Mouse (Mus musculus) neural tube, embryonic 15.5 days (tissue): ENCODE data around the gene Cngb1. TPM values are rescaled to one million over a fixed set of nuclear protein-coding genes. Genes with fewer than 3 reads are reported as not detected.
"Not testable (repeated sequence)": the region's sequence is repeated elsewhere in the genome, so short reads cannot be mapped to it uniquely, and the experiment has no call there.

ENCODE experiments used
- ATAC-seq: fragments of 200-750 bp; cut with Nextera tagmentation; 2 replicates; pipeline ENCODE4 v1.8.0; 2017; ENCODE audit warnings: mild to moderate bottlenecking, moderate TSS enrichment, moderate library complexity; ENCODE audit not compliant: low FRiP score
- H3K27ac ChIP-seq: fragments of 300-500 bp; sonication (generic); replicated peaks from 2 replicates; pipeline ENCODE4 v1.5.1; 2015; ENCODE audit warnings: mild to moderate bottlenecking, inconsistent platforms
- H3K27me3 ChIP-seq: fragments of 300-500 bp; sonication (generic); replicated peaks from 2 replicates; pipeline ENCODE4 v1.6.1; 2015; ENCODE audit warnings: inconsistent platforms
- H3K36me3 ChIP-seq: fragments of 300-500 bp; sonication (generic); 2 replicates; pipeline ENCODE4 v1.6.1; 2015; ENCODE audit warnings: inconsistent platforms
- H3K4me1 ChIP-seq: fragments of 300-500 bp; sonication (generic); 2 replicates; pipeline ENCODE4 v1.6.1; 2015; ENCODE audit warnings: inconsistent platforms
- H3K4me2 ChIP-seq: fragments of 300-500 bp; sonication (generic); 2 replicates; pipeline ENCODE4 v1.6.1; 2015; ENCODE audit warnings: inconsistent platforms, mild to moderate bottlenecking, moderate library complexity
- H3K4me3 ChIP-seq: fragments of 300-500 bp; sonication (generic); replicated peaks from 2 replicates; pipeline ENCODE4 v1.5.1; 2015; ENCODE audit warnings: mild to moderate bottlenecking, inconsistent platforms
- H3K9ac ChIP-seq: fragments of 300-500 bp; sonication (generic); replicated peaks from 2 replicates; pipeline ENCODE4 v1.6.1; 2015; ENCODE audit warnings: mild to moderate bottlenecking, inconsistent platforms
- H3K9me3 ChIP-seq: fragments of 300-500 bp; sonication (generic); replicated peaks from 2 replicates; pipeline ENCODE4 v1.6.1; 2016; ENCODE audit warnings: inconsistent platforms
- WGBS: fragments of 180-500 bp; shearing (Covaris S2); methylation state at CpG from one replicate; pipeline ENCODE4 v1.1.7; 2015; ENCODE audit warnings: mixed read lengths; 5-methylcytosine and 5-hydroxymethylcytosine counted together
- polyA plus RNA-seq: library from polyadenylated mRNA; unstranded; fragments of >200 nt; fragmentation: Nextera tagmentation; extraction: Ambion mirVana; gene quantifications from 2 replicates; pipeline ENCODE4 v1.2.1, GENCODE M21; 2015

Cngb1 gene
- polyA plus RNA-seq, 1 experiment from 2014 or later = 0.26 TPM

DNA sequence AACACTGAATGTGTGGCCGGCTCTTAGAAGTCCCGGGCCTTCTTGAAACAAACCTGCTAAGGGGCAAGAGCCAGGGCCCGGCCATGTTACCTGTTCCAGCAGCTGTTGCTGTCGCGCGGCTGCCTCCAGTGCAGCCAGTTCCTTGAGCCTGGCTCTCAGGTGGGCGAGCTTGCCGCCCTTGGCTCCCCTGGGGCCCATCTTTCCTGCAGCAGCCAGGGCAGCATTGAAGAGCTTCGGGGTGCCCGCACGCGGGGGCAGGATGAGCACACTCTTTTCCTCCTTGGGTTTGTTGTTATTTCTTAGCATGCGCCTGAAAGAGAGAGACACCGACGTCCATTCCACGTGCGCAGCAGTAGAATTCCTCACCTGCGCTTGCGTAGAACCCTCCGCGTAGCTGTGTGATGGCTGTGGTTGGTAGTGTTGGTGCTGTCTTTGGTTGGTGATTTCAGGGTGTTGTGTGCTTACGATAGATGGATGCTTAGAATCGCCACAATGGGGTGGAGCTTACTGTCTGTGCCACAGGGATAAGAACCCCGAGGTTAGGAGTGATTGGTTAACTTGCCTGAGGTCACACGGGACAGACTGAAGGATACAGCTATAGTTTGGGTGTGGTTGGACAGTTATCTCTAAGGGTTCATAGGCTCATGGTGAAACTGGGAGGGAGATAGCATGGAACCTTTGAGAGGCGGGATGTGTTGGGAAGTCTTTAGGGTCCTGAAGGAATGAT is 64.1 kb downstream of the Cngb1 start:
- WGBS = 62% methylated on average over 26 of the region's 26 CpGs
- peaks cover 36% of the 10 kb centered on the region for H3K4me1 ChIP-seq
- no peak overlapping the region for H3K4me2 ChIP-seq
- no peak overlapping the region for H3K4me3 ChIP-seq
- H3K36me3 ChIP-seq = no peaks in the 10 kb centered on the region
- no peak overlapping the region for H3K9ac ChIP-seq
- H3K27ac ChIP-seq = peak overlapping the region; percentile 88
- no peak for ATAC-seq
- no peaks in the 10 kb centered on the region for H3K27me3 ChIP-seq
- no peaks in the 10 kb centered on the region for H3K9me3 ChIP-seq

DNA sequence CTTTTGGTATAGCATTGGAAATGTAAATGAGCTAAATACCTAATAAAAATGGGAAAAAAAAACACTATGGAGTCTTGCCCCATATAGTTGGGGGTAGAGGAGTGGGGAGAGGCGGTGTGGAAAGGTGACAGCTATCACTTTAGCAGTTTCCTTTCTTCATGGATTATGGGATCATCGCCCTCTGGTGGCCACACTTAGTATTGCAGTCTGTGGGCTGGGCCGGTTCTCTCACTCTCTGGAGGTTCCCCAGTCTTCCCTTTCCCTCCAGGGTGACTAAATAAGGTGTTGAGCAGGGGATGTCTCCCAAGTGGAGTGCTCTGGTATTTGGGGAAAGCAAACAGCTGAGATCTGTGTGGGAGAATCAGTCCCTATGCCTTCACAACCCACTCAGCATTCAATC is 70.7 kb downstream of the Cngb1 start:
- Histone ChIP-seq H3K27ac (no peak overlapping the region), H3K27me3 (no peaks in the 10 kb centered on the region), H3K9ac (no peak overlapping the region), H3K4me1 (no peaks in the 10 kb centered on the region), H3K4me2 (no peak overlapping the region), H3K4me3 (no peak overlapping the region), H3K36me3 (no peaks in the 10 kb centered on the region), H3K9me3 (no peaks in the 10 kb centered on the region)
- WGBS = 8% methylated on average over 3 of the region's 3 CpGs
- ATAC-seq = no peak; the same call in 1 of the 2 replicates

DNA sequence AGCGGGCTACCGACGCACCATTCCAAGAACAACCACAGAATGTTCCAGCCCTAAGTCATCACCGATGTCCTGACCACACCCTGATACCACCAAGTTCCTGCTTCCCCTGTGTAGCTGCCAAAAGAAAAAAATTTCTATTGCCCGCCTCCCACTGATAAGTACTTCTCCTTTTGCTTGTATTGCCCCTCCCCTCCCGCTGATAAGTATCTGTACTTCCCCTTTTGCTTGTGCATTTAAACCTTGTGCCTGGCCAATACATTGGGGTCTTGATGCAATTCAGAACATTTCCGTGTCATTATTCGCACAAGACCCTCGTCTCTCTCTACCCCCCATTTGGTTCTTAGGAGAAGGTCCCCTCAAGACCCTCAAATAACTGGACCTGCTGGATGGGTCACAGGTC is 76.3 kb downstream of the Cngb1 start:
- H3K4me1 ChIP-seq, H3K4me2 ChIP-seq, H3K36me3 ChIP-seq, H3K9me3 ChIP-seq, ATAC-seq, H3K9ac ChIP-seq, H3K27ac ChIP-seq, H3K4me3 ChIP-seq, H3K27me3 ChIP-seq: not testable (repeated sequence)
- WGBS = 94% methylated on average over 9 of the region's 9 CpGs

DNA sequence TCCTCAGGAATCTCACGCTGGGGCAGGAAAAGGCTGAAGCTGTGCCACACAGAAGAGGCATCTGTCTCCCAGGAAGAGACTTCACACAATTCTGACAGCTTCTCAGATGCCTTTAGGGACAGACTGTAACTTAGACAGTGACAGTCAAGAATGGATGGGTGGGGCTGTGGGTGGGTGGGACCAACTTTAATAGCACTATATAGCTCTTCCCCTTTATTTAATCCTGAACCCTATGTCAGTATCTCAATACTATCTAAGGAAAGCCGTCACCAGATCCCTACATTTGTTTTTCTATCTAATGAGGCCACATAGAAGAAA is 79.3 kb downstream of the Cngb1 start:
- H3K4me2 ChIP-seq = no peak overlapping the region
- no peaks in the 10 kb centered on the region for H3K36me3 ChIP-seq
- H3K4me3 ChIP-seq = no peak overlapping the region
- 30% methylated on average over 2 of the region's 2 CpGs for WGBS
- no peak overlapping the region for H3K9ac ChIP-seq
- no peak for ATAC-seq
- no peaks in the 10 kb centered on the region for H3K27me3 ChIP-seq
- no peaks in the 10 kb centered on the region for H3K9me3 ChIP-seq
- no peaks in the 10 kb centered on the region for H3K4me1 ChIP-seq
- H3K27ac ChIP-seq = no peak overlapping the region

DNA sequence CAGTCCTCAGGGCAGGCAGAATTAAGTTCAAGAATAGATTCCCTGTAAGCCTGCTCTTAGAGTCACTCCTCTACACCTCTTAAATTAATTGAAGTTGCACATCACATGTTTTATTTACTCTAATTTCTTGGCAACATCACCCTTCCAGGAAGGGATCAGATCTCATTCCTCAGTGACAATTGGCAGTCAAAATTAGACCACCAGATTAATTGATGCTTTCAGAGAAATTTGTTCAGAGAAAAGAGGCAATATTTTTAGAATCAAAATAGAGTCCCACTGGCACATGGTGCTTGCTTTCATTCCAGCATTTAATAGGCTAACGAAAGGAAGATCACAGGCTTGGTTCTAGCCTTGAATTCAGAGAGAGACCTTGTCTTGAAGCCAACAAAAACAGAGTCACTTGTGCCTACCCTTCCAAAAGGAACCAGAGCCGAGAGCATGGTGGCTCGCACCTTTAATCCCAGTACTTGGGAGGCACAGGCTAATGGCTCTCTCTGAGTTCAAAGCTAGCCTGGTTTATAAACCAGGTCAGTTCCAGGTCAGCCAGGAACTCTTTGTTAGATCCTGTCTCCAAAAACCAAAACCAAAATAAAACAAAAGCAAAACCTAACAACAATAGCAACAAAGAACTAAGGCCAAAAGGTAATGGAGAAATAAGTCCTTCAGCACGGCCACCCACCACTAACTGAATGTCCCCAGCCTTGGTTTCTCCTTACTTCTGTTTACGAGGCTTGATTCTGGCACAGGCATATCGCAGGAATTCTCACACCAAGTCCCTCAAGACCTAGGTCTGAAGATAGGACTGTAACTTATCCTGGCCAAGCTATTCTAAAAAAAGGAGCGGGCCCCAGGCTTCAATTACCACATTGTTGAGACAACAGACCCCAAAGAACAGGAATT is 79.9 kb downstream of the Cngb1 start:
- 48% methylated on average over 7 of the region's 7 CpGs for WGBS
- Histone ChIP-seq H3K4me3 (no peak overlapping the region), H3K27me3 (no peaks in the 10 kb centered on the region), H3K27ac (no peak overlapping the region), H3K4me2 (no peak overlapping the region), H3K36me3 (no peaks in the 10 kb centered on the region), H3K9ac (no peak overlapping the region), H3K4me1 (no peaks in the 10 kb centered on the region), H3K9me3 (no peaks in the 10 kb centered on the region)
- no peak for ATAC-seq

DNA sequence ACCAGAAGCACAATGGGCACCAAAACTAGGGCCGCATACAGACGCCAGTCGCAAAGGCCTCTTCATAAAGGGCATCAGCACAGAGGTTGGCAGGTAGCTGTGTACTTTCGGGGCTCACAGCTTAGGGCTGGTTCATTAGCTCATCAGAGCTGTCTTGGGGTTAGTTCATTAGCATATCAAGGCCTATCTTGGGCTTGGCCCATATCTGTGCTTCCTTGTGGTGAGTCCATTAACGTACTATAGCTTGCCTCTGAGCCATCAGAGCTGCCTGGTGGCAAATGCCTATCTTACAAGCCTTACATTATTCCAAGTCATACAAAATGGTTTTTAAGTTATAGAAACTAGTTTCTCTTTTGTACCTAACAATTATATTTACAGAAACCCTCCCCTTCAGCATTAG is 82.4 kb downstream of the Cngb1 start:
- Histone ChIP-seq H3K4me2 (no peak overlapping the region), H3K9me3 (no peaks in the 10 kb centered on the region), H3K36me3 (no peaks in the 10 kb centered on the region), H3K4me3 (no peak overlapping the region), H3K27ac (no peak overlapping the region), H3K4me1 (no peaks in the 10 kb centered on the region), H3K9ac (no peak overlapping the region), H3K27me3 (no peaks in the 10 kb centered on the region)
- 86% methylated on average over 5 of the region's 5 CpGs for WGBS
- ATAC-seq = no peak

DNA sequence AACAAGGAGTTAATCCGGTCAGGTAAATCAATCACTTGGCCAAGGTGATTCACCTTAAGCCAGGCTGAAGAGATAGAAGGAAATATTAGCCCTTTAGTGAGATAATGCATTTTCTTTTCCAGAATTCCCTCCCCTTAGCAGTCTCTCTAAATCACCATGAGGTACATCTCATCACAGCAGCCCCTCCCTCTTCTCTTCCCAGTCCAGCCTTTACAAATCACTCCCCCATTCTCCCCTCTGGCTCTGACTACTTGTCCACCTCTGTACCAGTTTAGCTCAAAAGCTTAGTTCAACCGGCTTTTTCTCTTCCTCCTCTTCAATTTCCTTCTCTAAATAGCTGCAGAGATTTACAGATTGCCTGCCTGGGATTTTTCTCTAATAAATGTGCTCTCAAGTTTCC is 85.3 kb downstream of the Cngb1 start:
- no peak for ATAC-seq
- H3K4me3 ChIP-seq = no peak overlapping the region
- no peaks in the 10 kb centered on the region for H3K4me1 ChIP-seq
- no peaks in the 10 kb centered on the region for H3K9me3 ChIP-seq
- no peak overlapping the region for H3K4me2 ChIP-seq
- no peak overlapping the region for H3K27ac ChIP-seq
- 49% methylated on average over 2 of the region's 2 CpGs for WGBS
- H3K9ac ChIP-seq = no peak overlapping the region
- no peaks in the 10 kb centered on the region for H3K27me3 ChIP-seq
- H3K36me3 ChIP-seq = no peaks in the 10 kb centered on the region

DNA sequence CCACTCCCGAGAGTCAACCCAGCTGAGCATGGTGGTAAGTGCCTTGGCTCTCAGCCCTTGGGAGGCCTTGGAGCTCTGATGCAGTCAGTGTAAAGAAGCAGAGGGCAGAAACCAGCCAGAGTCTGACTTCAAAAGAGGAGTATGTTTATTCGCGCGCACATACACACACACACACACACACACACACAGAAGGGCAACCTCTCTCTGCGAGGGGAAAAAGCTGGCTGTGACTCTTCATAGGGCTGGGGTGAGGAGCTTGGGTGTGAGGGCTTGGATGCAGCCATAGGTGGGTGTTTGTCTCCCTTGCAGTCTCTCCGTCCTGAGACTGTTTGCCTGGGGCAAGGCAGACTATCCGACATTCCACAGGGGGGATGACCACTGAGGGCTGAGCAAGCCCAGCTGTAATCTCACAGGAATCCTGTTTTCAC is 85.8 kb downstream of the Cngb1 start:
- Histone ChIP-seq H3K4me2 (no peak overlapping the region), H3K4me1 (no peaks in the 10 kb centered on the region), H3K27me3 (no peaks in the 10 kb centered on the region), H3K9ac (no peak overlapping the region), H3K36me3 (no peaks in the 10 kb centered on the region), H3K27ac (no peak overlapping the region), H3K4me3 (no peak overlapping the region), H3K9me3 (no peaks in the 10 kb centered on the region)
- WGBS = 58% methylated on average over 7 of the region's 7 CpGs
- ATAC-seq = no peak

DNA sequence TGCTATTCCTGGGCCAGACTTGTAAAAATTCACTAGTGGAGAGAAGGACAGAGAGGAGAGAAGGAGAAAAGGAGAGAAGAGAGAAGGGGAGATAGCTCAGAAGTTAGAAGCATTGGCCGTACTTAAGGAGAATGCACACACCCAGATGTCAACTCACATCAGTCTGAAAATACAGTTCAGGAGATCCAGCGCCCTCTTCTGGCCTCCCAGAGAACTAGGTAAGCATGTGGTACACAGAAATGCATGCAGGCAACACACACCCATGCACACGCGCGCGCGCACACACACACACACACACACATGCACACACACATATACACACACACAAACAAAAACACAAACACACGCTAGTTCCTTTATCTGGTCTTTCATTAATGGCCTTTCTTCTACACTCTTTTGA is 86.8 kb downstream of the Cngb1 start:
- 82% methylated on average over 8 of the region's 8 CpGs for WGBS
- Histone ChIP-seq H3K36me3 (no peaks in the 10 kb centered on the region), H3K9ac (no peak overlapping the region), H3K4me3 (no peak overlapping the region), H3K4me2 (no peak overlapping the region), H3K27ac (no peak overlapping the region), H3K9me3 (no peaks in the 10 kb centered on the region), H3K27me3 (no peaks in the 10 kb centered on the region), H3K4me1 (no peaks in the 10 kb centered on the region)
- no peak for ATAC-seq

DNA sequence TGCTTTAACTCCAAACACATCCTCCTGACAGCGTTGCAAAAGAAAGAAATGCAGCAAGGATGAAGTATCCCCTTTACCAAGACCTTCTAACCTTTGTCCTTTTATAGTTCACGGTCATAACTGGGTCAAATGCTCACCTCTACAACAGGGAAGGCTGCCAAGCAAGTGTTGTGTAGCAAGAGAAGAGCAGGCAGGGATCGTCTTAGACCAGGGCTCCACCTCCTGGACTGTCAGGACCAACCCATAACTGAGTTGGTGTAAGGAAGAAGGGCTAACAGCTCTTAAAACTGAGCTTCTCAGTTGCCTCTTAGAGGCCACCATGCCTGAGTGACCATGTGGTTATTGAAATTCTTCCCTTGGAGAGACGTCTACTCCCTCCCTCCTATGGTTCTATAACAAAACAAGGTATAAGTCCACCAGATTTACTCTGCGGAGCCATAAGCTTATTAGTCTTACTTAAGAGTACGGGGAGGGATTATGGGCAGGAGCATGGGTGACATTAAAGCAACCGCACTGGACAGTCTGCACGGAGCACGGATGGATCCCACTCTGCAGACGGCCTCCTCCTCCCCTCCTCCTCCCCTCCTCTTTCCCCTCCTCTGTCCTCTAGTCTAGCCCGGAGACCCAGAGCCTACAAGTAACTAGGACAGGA is 90.5 kb downstream of the Cngb1 start:
- H3K4me3 ChIP-seq = no peak overlapping the region
- H3K36me3 ChIP-seq = no peaks in the 10 kb centered on the region
- no peaks in the 10 kb centered on the region for H3K9me3 ChIP-seq
- H3K27me3 ChIP-seq = no peaks in the 10 kb centered on the region
- H3K4me2 ChIP-seq = no peak overlapping the region
- ATAC-seq = no peak
- 82% methylated on average over 11 of the region's 11 CpGs for WGBS
- H3K9ac ChIP-seq = no peak overlapping the region
- no peak overlapping the region for H3K27ac ChIP-seq
- no peaks in the 10 kb centered on the region for H3K4me1 ChIP-seq

DNA sequence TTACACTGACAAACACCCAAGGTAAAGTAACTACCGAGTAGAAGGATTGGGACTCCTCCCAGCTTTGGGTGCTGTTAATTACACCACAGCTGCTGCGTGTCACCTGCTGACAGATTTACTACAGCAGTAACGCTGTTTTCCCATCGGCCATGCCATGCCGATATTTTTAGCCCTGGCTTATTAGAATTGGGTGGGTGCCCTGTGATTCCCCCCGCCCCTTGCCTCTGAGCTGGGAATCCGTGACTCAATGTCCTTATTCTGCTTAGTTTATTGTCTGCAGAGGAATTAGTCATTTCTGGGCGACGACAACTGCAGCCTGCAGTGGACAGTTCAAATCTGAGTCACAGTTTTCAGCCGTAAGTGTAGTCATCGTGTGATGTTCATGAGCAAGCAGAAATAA is 96.5 kb downstream of the Cngb1 start:
- Histone ChIP-seq H3K36me3 (no peaks in the 10 kb centered on the region), H3K9me3 (no peaks in the 10 kb centered on the region), H3K9ac (no peak overlapping the region; the same call in 1 of the 2 replicates), H3K4me1 (peaks cover 16% of the 10 kb centered on the region), H3K4me3 (no peak overlapping the region), H3K27me3 (no peaks in the 10 kb centered on the region), H3K27ac (no peak overlapping the region), H3K4me2 (peak overlapping the region; percentile 5; the same call in 1 of the 2 replicates)
- 6% methylated on average over 11 of the region's 11 CpGs for WGBS
- ATAC-seq = peak; percentile 41; the same call in 1 of the 2 replicates

DNA sequence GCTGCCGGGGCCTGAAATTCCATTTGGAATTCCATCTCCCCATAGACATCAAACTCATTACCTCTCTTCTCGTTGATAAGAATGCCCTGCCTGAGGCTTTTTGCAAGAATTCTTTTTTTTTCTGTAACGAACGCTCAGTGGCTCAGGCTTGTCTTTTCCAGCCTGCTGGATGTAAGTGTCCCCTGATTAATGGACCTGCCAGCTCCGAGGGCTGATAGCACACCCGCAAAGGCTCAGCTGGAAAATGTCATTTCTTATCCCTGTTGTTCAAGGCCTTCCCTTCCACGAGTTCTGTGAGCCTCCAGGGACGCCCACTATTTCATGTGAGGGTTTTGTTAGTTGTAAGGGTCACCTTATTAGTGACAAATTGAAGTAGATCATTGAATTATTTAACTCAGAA is 100.4 kb downstream of the Cngb1 start:
- ATAC-seq = peak; percentile 60; the same call in 1 of the 2 replicates
- Histone ChIP-seq H3K4me1 (peaks cover 27% of the 10 kb centered on the region), H3K27me3 (no peaks in the 10 kb centered on the region), H3K9ac (no peak overlapping the region), H3K9me3 (no peaks in the 10 kb centered on the region), H3K36me3 (no peaks in the 10 kb centered on the region), H3K4me2 (no peak overlapping the region), H3K27ac (peak overlapping the region; percentile 42), H3K4me3 (no peak overlapping the region)
- WGBS = 15% methylated on average over 8 of the region's 8 CpGs
